In genomic region chr2:37881262-37881913, GRCm38 (mm10) we compare ENCODE assay signal across 22 mouse cellular contexts.
A peak's percentile ranks its signal among the peaks of the same experiment; 100 is the strongest.
DNase-seq lines count a peak whose midpoint lies in the region; ATAC-seq lines count a peak whose summit lies in the region.
"Had no signal": no experiment of that assay in that cellular context is flagged by ENCODE, and none has a peak within 500 bp of the region (broad histone marks: within the 10 kb centered on the region; RNA-seq: fewer than 3 reads in every experiment).

No protein-coding gene starts in this region.

- no peaks in the 10 kb centered on the region for H3K36me3 ChIP-seq in kidney, embryonic 16.5 days (ENCODE audit: insufficient read depth, low read length)
- H3K36me3 ChIP-seq in stomach, embryonic 14.5 days (ENCODE audit: control insufficient read depth, insufficient read depth, low read length) = no peaks in the 10 kb centered on the region
- H3K36me3 ChIP-seq: heart, embryonic 13.5 days; neural tube, embryonic 12.5 days had no signal

- H3K9me3 ChIP-seq in kidney, embryonic 16.5 days (ENCODE audit: low read length) = no peaks in the 10 kb centered on the region
- no peaks in the 10 kb centered on the region for H3K9me3 ChIP-seq in stomach, embryonic 14.5 days (ENCODE audit: control insufficient read depth, low read depth, low read length)
- H3K9me3 ChIP-seq: forebrain, embryonic 13.5 days; G1E; neural tube, embryonic 12.5 days had no signal

- DNase-seq in 416B (ENCODE audit: low read depth) = peak; percentile 8
- DNase-seq in NIH3T3 (ENCODE audit: low read depth) = peak; percentile 17
- no peak for DNase-seq in thymus, postnatal 4 days
- DNase-seq: cerebellum, adult 11-12 months; cerebellum, postnatal 25 days; heart, postnatal 36 days; left cerebral cortex, postnatal 4 days; lung, adult 2 months; lung, postnatal 4 days; thymus, adult 18-20 months had no signal

- H3K4me3 ChIP-seq in kidney, embryonic 16.5 days (ENCODE audit: low read length) = no peak overlapping the region
- no peak overlapping the region for H3K4me3 ChIP-seq in stomach, embryonic 14.5 days (ENCODE audit: low read depth, low read length)
- H3K4me3 ChIP-seq: forebrain, embryonic 13.5 days; heart, embryonic 13.5 days; layer of hippocampus, adult 2 months; neural tube, embryonic 12.5 days had no signal

- H3K9ac ChIP-seq in kidney, embryonic 16.5 days (replicated peaks; ENCODE audit: low read length) = no peak overlapping the region
- H3K9ac ChIP-seq in stomach, embryonic 14.5 days (replicated peaks; ENCODE audit: low read depth, low read length) = no peak overlapping the region
- H3K9ac ChIP-seq: forebrain, embryonic 13.5 days; heart, embryonic 13.5 days; neural tube, embryonic 12.5 days had no signal

- 0 out of 2 replicates have a peak, but pooled peaks cover 3% of the 10 kb centered on the region for H3K4me1 ChIP-seq in kidney, embryonic 16.5 days (ENCODE audit: insufficient read depth, low read length)
- H3K4me1 ChIP-seq in stomach, embryonic 14.5 days (ENCODE audit: control insufficient read depth, insufficient read depth, low read length) = peaks cover 10% of the 10 kb centered on the region

- H3K4me2 ChIP-seq in kidney, embryonic 16.5 days (replicated peaks; ENCODE audit: low read depth, low read length) = no peak overlapping the region
- H3K4me2 ChIP-seq in stomach, embryonic 14.5 days (replicated peaks; ENCODE audit: low read depth, low read length) = no peak overlapping the region
- H3K4me2 ChIP-seq: forebrain, embryonic 13.5 days; heart, embryonic 13.5 days; midbrain, embryonic 11.5 days; neural tube, embryonic 12.5 days had no signal

- no peaks in the 10 kb centered on the region for H3K27me3 ChIP-seq in kidney, embryonic 16.5 days (ENCODE audit: insufficient read depth, low read length)
- H3K27me3 ChIP-seq in stomach, embryonic 14.5 days (ENCODE audit: control insufficient read depth, insufficient read depth, low read length) = no peaks in the 10 kb centered on the region
- H3K27me3 ChIP-seq: forebrain, embryonic 13.5 days; heart, embryonic 13.5 days; neural tube, embryonic 12.5 days had no signal

- WGBS in kidney, embryonic 16.5 days = 50% methylated on average over 5 of the region's 5 CpGs
- WGBS in stomach, embryonic 14.5 days = 46% methylated on average over 5 of the region's 5 CpGs

- no peak overlapping the region for H3K27ac ChIP-seq in kidney, embryonic 16.5 days (ENCODE audit: low read length)
- no peak overlapping the region; the same call in 1 of the 2 replicates for H3K27ac ChIP-seq in stomach, embryonic 14.5 days (ENCODE audit: low read length)
- H3K27ac ChIP-seq: forebrain, embryonic 13.5 days; heart, embryonic 13.5 days; hindbrain, postnatal 0 days; layer of hippocampus, adult 2 months; neural tube, embryonic 12.5 days had no signal

- peak; percentile 75 for ATAC-seq in kidney, embryonic 16.5 days (ENCODE audit: low FRiP score, low TSS enrichment)
- ATAC-seq in stomach, embryonic 14.5 days (ENCODE audit: insufficient number of reproducible peaks, insufficient read depth, low FRiP score, low read depth) = peak; percentile 62
- no peak for ATAC-seq in megakaryocyte, adult 5-6 weeks (ENCODE audit: poor library complexity, severe bottlenecking)
- no peak for ATAC-seq in frontal cortex, adult (ENCODE audit: low TSS enrichment)
- ATAC-seq: CD4-positive, CD25-positive, alpha-beta regulatory T cell, adult 4 months; forebrain, embryonic 13.5 days; hindbrain, postnatal 0 days had no signal

Comparison
In these comparisons a context has a peak if more than half of its experiments do, and no peak if none do; other contexts are left out.
1. ATAC-seq: peak in kidney, embryonic 16.5 days (single experiment) and stomach, embryonic 14.5 days (single experiment); none in megakaryocyte, adult 5-6 weeks (single experiment) and frontal cortex, adult (single experiment).